Mouse (Mus musculus) adrenal gland, postnatal 25 days (tissue): ENCODE results near the gene Galm. TPM values are rescaled to one million over a fixed set of nuclear protein-coding genes. Genes with fewer than 3 reads are reported as not detected.
A peak's percentile ranks its signal among the peaks of the same experiment; 100 is the strongest.

Experiments
- DNase-seq: peaks from one replicate; pipeline ENCODE4 v3.0.0; 2021; ENCODE audit warnings: mixed read lengths
- total RNA-seq: library from RNA; stranded (reverse); gene quantifications from 2 replicates; pipeline ENCODE4 v1.2.3, GENCODE M21; 2021

The Galm gene
- total RNA-seq, 1 experiment from 2014 or later, result 18.0 TPM

DNA sequence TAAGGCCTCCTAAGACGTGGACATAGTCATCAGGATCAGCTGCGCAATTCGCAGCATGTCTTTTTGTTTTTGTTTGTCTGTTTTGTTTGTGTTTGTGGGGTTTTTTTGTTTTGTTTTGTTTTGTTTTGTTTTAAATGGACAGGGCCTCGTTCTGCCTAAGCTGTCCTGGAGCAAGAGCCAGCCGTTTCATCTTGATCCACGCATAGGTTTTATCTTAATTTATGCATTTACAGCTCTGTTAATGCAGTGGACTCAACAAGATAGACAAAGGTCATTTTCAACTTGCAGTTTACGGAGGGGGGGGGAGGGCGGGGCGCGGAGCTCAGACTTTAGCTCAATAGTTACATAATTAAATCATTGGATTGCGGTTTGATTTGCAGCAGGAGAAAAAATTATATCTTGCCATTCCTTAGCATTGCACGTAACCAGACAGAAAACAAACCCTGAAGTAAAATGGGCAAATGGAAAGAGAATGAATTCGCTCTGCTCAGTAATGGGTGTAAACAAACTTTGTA is 1.3 kb downstream of the Galm start:
- no peak for DNase-seq

GRCm38 (mm10) chr17:80129387-80129786 is 2.1 kb downstream of the Galm start:
- DNase-seq, result no peak

DNA sequence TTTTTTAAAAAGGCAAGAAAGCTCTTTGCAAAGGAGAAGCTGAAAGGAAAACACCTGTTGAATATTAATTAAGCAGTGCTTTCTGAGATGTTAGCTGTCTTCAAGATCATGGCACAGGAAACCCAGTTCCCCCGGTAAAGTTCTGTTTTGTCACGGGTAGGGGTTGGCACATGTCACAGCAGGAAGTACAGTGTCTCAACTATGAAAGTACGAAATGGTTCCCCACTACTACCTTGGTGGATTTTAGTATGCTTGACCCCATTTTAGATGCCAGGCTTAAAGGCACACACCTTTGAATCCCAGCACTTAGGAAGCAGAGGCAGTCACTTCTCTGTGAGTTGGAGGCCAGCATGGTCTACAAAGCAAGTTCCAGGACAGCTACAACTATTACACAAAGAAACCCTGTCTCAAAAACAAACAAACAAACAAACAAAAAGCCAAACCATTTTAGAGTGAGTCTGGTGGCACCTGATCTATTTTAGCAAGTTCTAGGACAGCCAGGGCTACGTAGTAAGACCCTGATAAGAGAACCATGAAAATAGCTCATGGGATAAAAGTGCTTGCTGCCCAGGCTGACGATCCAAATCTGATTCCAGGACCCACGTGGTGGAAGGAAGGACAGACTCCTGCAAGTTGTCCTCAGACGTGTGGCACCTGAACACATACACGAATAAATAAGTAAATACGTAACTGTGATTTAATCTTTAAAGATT is 3.6 kb downstream of the Galm start:
- DNase-seq, result no peak

DNA sequence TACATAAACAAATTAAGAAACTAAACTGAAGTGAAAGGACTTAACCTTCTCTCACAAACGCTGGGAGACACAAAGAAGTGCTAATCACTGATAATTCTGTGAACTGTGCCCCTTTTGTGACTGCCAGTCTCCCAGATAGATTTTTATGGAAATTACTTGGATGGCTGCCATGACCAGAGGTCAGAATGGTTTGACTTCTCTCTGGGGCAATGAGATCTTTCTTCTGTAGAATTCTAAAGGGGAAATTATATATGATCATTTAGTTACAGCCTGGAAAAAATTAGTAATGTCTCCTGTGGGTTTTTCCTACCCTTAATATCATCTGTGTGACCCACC is 4.1 kb downstream of the Galm start:
- DNase-seq, result no peak

GRCm38 (mm10) chr17:80131838-80132237 is 4.6 kb downstream of the Galm start:
- DNase-seq, result no peak

DNA sequence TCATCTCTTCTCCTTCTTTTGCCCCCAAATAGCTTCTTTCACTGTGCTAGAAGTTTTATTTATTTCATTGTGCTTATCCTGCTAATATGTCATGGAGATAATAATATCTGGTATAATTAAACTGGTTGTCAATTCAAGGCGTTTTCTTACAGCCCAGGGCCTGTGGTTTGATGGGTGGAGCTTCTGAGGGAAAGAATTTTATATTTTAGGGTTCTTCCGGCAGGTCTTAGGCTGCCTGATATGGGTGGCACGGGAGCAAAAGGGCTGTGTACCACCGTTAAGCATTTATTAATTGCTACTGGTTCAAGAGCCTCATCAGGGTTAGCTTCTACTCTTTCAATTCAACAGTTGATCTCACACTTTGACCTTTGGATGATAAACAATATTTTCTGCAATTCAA is 5.2 kb downstream of the Galm start:
- DNase-seq, result no peak

DNA sequence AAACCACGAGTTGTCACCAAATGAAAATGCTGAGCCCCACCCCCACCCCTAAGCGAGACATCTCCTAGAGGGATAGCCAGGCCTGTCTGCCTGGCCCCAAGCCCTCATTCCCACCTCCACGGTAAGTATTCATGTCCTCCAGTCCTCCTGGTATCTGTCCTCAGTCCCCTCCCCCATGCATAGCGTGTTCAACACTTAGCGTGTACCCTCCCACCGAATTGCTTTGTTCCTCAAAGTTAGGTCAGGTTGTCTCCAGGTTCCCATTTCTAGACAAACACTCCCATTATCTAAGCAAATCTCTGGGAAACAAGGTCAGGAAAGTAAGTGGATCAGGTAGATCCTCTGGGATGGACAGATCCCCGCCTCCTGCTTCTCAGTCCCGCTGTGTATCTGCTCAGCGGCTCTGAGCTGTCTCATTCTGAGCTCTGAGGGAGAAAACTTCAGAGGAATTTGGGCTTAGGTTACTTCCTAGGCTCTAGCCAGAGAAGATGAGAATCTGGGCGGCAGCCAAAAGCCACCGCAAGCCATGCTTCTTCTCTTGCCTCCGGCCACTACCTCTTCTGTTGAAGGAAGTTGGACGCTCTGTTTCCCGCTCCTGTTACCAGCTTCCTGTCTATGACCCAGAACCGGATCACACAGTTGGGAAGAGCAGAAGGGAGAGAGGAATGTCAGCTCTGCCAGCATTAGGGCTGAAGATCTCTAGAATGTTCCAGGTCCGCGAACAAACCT is 11.3 kb downstream of the Galm start:
- peak; percentile 24 for DNase-seq

- no peak for DNase-seq
Observed at GRCm38 (mm10) chr17:80139753-80140444, 12.6 kb downstream of the Galm start.

DNA sequence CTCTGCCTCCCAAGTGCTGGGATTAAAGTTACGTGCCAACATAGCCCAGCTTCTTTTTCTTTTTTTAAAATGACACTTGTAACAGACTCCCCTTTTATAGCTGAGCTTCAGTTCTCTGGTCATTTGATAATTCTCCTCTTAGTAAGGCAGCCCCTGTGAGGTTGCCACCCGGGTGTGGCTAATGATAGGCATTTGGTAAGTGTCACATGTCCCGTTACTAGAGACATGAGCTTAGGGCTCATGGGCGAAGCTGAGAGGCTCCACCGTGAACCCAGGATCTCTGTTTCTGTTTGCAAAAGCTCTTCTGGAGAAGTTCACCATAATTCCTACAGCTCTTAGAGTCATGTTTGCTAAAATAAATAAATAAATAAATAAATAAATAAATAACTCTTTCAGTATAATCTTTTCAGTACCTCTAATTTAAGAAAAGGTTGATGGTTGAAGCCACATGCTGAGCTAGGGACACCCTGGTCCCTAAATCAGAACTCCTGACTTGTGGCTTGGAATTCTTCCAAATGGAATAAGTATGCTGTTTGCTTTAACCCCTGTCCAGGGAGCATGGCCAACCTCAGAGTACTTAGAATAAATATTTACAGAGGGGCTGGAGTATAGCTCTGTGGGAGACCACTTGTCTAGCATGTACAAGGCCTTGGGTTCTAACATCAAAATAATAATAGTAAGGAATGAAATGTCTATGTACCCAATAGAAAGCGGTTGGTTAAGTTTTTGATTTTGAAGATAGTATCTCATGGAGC is 16.4 kb downstream of the Galm start:
- DNase-seq, result no peak

DNA sequence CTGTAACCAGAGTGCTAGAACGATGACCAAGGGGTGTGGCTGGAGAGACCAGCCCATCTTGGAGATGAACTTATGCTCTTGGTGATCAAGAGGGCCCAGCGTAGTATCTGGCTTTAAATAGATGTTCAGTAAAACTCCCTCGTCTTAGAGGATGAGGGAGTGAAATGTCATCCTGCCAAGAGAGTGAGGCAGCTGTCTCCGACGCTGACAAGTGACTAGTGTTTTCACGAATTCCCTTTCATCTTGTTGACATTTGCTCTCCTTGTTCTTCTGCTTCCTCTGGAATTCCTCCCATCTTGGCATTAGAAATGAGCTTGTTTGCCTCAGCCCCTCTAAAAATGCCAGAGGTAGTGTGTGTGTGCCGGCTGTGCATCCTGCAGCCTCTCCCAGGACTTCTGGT is 17.9 kb downstream of the Galm start:
- DNase-seq, result no peak

DNA sequence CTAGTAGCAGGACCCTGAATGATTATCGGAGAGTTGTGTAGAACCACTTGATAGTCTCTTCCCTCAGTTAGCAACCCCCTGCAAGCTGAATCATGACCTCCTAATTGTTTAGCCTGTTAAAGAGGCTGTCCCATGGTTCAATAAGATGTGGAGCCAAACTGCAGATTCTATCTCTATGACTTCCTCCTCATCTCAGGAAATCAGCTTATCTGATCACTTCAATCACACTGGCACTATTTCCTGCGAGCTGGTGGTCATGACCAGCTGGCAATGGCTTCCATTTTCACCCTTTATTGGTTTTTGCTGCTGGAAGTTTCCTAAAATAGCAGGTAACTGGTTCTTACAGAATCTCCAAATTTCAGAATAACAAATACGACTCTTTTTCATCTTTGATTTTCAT is 18.5 kb downstream of the Galm start:
- no peak for DNase-seq

DNA sequence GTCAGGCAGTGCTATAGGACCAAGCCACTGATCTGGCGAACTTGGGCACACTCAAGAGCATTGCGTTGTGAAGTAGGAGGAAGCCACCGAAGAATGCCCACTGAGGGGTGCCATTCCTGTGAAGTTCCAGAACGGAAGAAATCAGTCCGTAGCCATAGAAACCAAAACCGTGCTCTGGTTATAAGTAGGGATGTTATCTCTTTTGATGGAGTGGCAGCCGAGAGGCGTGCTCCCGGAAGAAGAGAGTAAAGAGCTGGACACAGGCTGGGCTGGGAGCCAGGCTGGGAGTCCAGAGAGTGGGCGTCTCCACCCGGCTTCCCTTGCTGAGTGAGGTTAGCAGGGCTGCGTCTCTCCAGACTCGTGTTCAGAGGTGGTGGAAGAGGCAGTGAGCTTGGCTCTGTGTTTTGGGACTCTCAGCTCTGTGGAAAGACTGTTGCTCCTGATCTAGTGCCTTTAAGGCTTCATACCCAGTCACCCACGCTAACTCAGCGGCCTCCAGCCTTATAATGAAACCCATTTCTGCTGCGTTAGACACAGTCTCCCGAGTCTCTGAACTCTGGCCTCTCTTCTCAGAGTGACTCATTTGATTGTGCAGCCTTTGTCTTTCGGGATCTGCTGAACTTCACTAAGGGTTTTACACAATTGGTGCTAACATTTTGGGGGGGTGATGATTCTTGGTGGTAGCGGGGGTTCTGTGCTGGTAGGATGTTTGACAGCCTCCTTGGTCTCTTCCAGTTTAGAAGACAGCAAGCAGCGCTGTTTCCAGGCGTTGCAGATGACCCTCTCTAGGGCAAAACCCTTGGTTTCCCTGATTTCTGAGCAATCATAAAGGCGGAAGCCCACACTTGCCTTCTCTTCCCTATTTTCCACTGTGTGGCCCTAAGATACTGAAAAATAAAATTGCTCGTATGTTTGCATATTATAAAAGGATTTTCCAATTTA is 21.1 kb downstream of the Galm start:
- peak; percentile 70 for DNase-seq

DNA sequence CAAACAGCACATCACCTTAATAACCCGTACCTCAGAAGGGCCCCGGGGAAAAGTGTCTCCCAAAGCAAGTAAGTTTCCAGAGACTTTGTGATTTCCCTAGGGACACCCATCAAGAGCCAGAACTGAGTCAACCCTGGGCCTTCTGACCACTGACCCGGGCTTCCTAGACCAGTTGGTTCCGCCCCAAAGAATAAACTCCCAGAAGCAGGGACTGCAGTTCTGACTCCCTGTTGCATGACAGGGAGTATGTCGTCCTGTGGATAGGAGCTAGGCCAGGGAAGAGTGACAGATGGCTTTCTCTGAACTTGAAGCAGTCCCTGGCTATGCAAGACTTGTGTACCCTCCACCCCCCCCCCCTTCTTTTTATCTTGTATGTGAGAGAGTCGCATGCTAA is 21.7 kb downstream of the Galm start:
- no peak for DNase-seq

- no peak for DNase-seq
Observed at GRCm38 (mm10) chr17:80151353-80151752, 24.1 kb downstream of the Galm start.

- DNase-seq, result no peak
Observed at GRCm38 (mm10) chr17:80152767-80153630, 25.7 kb downstream of the Galm start.

DNA sequence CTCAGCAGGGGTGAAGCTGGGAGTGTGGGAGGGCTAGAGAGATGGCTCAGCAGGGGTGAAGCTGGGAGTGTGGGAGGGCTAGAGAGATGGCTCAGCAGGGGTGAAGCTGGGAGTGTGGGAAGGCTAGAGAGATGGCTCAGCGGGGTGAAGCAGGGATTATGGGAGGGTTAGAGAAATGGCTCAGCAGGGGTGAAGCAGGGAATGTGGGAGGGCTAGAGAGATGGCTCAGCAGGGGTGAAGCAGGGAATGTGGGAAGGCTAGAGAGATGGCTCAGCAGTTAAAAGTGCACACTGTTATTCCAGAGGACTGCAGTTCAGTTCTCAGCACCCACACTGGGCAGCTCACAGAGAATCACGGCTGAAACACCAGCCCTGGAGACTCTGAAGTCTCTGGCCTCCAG is 26.4 kb downstream of the Galm start:
- no peak for DNase-seq

DNA sequence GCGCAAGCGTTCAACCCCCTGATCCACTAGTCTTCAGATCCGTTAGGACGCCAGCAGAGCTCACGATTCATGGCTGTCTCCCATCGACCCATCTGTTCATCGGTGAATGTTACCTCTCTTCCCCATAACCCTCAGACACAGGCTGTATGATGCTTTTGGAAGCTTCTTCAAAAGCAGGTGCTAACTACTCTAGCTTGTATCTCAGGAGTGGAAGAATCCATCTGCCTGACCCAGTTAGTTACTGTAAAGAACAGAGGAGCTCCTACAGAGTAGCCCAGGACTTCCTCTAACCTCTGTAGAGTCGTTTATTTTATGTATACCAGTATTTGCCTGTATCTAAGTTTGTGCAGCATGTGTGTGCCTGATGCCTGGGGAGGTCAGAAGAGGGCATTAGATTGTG is 29.6 kb downstream of the Galm start:
- no peak for DNase-seq

- DNase-seq, result no peak
Observed at GRCm38 (mm10) chr17:80157489-80157888, 30.2 kb downstream of the Galm start.

- DNase-seq, result peak; percentile 54
Observed at GRCm38 (mm10) chr17:80160454-80160853, 33.2 kb downstream of the Galm start.

DNA sequence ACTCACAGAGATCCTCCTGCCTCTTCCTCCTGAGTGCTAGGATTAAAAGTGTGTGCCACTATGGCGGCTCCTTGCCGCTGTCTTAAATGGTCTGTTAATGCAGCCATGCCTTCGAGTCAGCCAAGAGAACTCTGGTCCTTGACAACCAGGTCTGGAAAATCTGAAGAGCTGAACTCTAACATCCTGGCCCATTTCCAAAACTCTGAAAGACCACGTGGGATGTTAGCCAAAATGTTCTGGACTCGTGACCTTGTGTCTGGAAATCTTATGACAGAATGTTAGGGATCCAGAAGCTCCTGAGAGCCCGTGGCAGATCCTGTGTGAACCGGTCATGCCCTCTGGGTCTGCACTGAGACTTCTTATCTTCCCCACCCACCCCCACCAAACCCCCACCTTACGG is 36.7 kb downstream of the Galm start:
- no peak for DNase-seq
